11 mouse cellular contexts compared by ENCODE assay signal in genomic region chr17:10378467-10379175, GRCm38 (mm10). TPM values are rescaled to one million over a fixed set of nuclear protein-coding genes. Genes with fewer than 3 reads are reported as not detected.
DNase-seq lines count a peak whose midpoint lies in the region; ATAC-seq and TF ChIP-seq lines count a peak whose summit lies in the region.
"Had no signal": no experiment of that assay in that cellular context is flagged by ENCODE, and none has a peak within 500 bp of the region (broad histone marks: within the 10 kb centered on the region; RNA-seq: fewer than 3 reads in every experiment).

No protein-coding gene starts in this region.

- no peak overlapping the region for H3K27ac ChIP-seq in liver, embryonic 13.5 days
- H3K27ac ChIP-seq in stomach, postnatal 0 days (replicated peaks) = no peak overlapping the region
- H3K27ac ChIP-seq: hindbrain, embryonic 15.5 days; layer of hippocampus, adult 2 months had no signal

- no peak overlapping the region for H3K9ac ChIP-seq in liver, embryonic 13.5 days
- no peak overlapping the region for H3K9ac ChIP-seq in stomach, postnatal 0 days (ENCODE audit: low read length)
- H3K9ac ChIP-seq: hindbrain, embryonic 15.5 days had no signal

- TF ChIP-seq CTCF in stomach, postnatal 0 days (IDR thresholded peaks at IDR 0.05; ENCODE audit: low read depth) = no peak

- no peaks in the 10 kb centered on the region for H3K27me3 ChIP-seq in liver, embryonic 13.5 days
- H3K27me3 ChIP-seq in stomach, postnatal 0 days (ENCODE audit: control insufficient read depth, insufficient read depth, low read length) = no peaks in the 10 kb centered on the region
- H3K27me3 ChIP-seq: hindbrain, embryonic 15.5 days had no signal

- no peaks in the 10 kb centered on the region for H3K9me3 ChIP-seq in liver, embryonic 13.5 days (replicated peaks)
- H3K9me3 ChIP-seq in stomach, postnatal 0 days (ENCODE audit: control insufficient read depth, low read length) = no peaks in the 10 kb centered on the region
- H3K9me3 ChIP-seq: hindbrain, embryonic 15.5 days had no signal

- H3K4me1 ChIP-seq in liver, embryonic 13.5 days (replicated peaks) = peaks cover 4% of the 10 kb centered on the region; the same call in 1 of the 2 replicates
- H3K4me1 ChIP-seq in stomach, postnatal 0 days (replicated peaks; ENCODE audit: control insufficient read depth, insufficient read depth) = no peaks in the 10 kb centered on the region
- H3K4me1 ChIP-seq: hindbrain, embryonic 15.5 days had no signal

- H3K4me3 ChIP-seq in liver, embryonic 13.5 days (replicated peaks) = no peak overlapping the region
- H3K4me3 ChIP-seq in stomach, postnatal 0 days (ENCODE audit: low read depth, low read length) = no peak overlapping the region
- H3K4me3 ChIP-seq: hindbrain, embryonic 15.5 days; layer of hippocampus, adult 2 months had no signal

- no peak overlapping the region for H3K4me2 ChIP-seq in liver, embryonic 13.5 days
- H3K4me2 ChIP-seq in stomach, postnatal 0 days (replicated peaks; ENCODE audit: low read depth) = no peak overlapping the region
- H3K4me2 ChIP-seq: hindbrain, embryonic 15.5 days had no signal

- 54% methylated on average over 10 of the region's 10 CpGs for WGBS in liver, embryonic 13.5 days (ENCODE audit: insufficient replicate concordance)
- WGBS in stomach, postnatal 0 days = 56% methylated on average over 10 of the region's 10 CpGs

- ATAC-seq in liver, embryonic 13.5 days (ENCODE audit: low read depth) = 0 out of 2 replicates have a peak, but pooled peaks have one; percentile 47
- peak; percentile 76; the same call in 1 of the 2 replicates for ATAC-seq in stomach, postnatal 0 days (ENCODE audit: low FRiP score, low TSS enrichment)
- no peak for ATAC-seq in granulocyte monocyte progenitor cell, adult 5-6 weeks (replicated peaks; ENCODE audit: poor library complexity, severe bottlenecking)
- no peak for ATAC-seq in megakaryocyte, adult 5-6 weeks (ENCODE audit: poor library complexity, severe bottlenecking)

- no peak for DNase-seq in liver, embryonic 13.5 days
- no peak for DNase-seq in liver
- DNase-seq in gastrocnemius, postnatal 36 days = peak; percentile 42 to 56
- peak; percentile 43 for DNase-seq in heart, postnatal 25 days (ENCODE audit: low spot score)
- DNase-seq in stomach, postnatal 0 days (ENCODE audit: low spot score) = peak; percentile 33
- no peak for DNase-seq in ovary, postnatal 36 days (ENCODE audit: low spot score)
- DNase-seq: cerebellum, adult 11-12 months had no signal

- H3K36me3 ChIP-seq in liver, embryonic 13.5 days = no peaks in the 10 kb centered on the region
- H3K36me3 ChIP-seq in stomach, postnatal 0 days (ENCODE audit: control insufficient read depth, insufficient read depth, low read length) = no peaks in the 10 kb centered on the region
- H3K36me3 ChIP-seq: hindbrain, embryonic 15.5 days had no signal

- TF ChIP-seq EP300 in stomach, postnatal 0 days (optimal IDR thresholded peaks at IDR 0.05) = no peak

- intact Hi-C loops in gastrocnemius, postnatal 36 days (cut with DNase I) = no loop called here
- intact Hi-C loops in heart, postnatal 25 days (cut with DNase I) = loop anchor here (10.0 kb wide), 1 partner anchor 284 kb away; no protein-coding TSS in a partner anchor

RNA-seq across cellular contexts. Expression of gene Qk, which starts 59.0 kb away (rescaled TPM):
- 7.6 and 9.1 TPM in 2 replicates for polyA plus RNA-seq in liver, embryonic 13.5 days (2015; fragmentation: Nextera tagmentation; extraction: Ambion mirVana)
- total RNA-seq in gastrocnemius, postnatal 36 days (2021) = 100 to 1,000 TPM; 212 to 251 TPM
- total RNA-seq in heart, postnatal 25 days (2021) = 100 to 1,000 TPM; 444 to 447 TPM
- polyA plus RNA-seq in stomach, postnatal 0 days (2015; fragmentation: Nextera tagmentation; extraction: Ambion mirVana) = 9.7 and 9.8 TPM in 2 replicates
- 80.7 and 106 TPM in 2 replicates for total RNA-seq in granulocyte monocyte progenitor cell, adult 5-6 weeks (2014; fragmentation: Nextera tagmentation)
- 66.6 and 76.5 TPM in 2 replicates for total RNA-seq in granulocyte monocyte progenitor cell, adult 5-6 weeks (2017)
- 239 and 268 TPM in 2 replicates for total RNA-seq in megakaryocyte, adult 5-6 weeks (2015)
- total RNA-seq in megakaryocyte, adult 5-6 weeks (2017) = 115 and 132 TPM in 2 replicates

Comparison
In these comparisons a context has a peak if more than half of its experiments do, and no peak if none do; other contexts are left out.
1. ATAC-seq: peak in liver, embryonic 13.5 days (single experiment) and stomach, postnatal 0 days (single experiment); none in granulocyte monocyte progenitor cell, adult 5-6 weeks (single experiment) and megakaryocyte, adult 5-6 weeks (single experiment).
2. DNase-seq: peak in gastrocnemius, postnatal 36 days (2 of 2), heart, postnatal 25 days (single experiment) and stomach, postnatal 0 days (single experiment); none in liver, embryonic 13.5 days (single experiment), liver (single experiment) and ovary, postnatal 36 days (single experiment).